Mouse (Mus musculus) limb, embryonic 12.5 days (tissue): ENCODE measurements around the gene Def6. TPM values are rescaled to one million over a fixed set of nuclear protein-coding genes. Genes with fewer than 3 reads are reported as not detected.
"Not testable (repeated sequence)": the region's sequence is repeated elsewhere in the genome, so short reads cannot be mapped to it uniquely, and the experiment has no call there.

Source experiments
- ATAC-seq: fragments of 200-750 bp; cut with Nextera tagmentation; 2 replicates; pipeline ENCODE4 v1.8.0; 2017; ENCODE audit warnings: low read depth, moderate TSS enrichment; ENCODE audit not compliant: insufficient number of reproducible peaks, insufficient read depth, low FRiP score, low TSS enrichment
- H3K27ac ChIP-seq: fragments of 300-500 bp; sonication (generic); 2 replicates; pipeline ENCODE4 v1.5.1; 2016; ENCODE audit warnings: mild to moderate bottlenecking, moderate library complexity
- H3K27me3 ChIP-seq: fragments of 300-500 bp; sonication (generic); 2 replicates; pipeline ENCODE4 v1.6.1; 2016; ENCODE audit warnings: mild to moderate bottlenecking, moderate library complexity
- H3K36me3 ChIP-seq: fragments of 300-500 bp; sonication (generic); 2 replicates; pipeline ENCODE4 v1.6.1; 2016; ENCODE audit warnings: mild to moderate bottlenecking, moderate library complexity
- H3K4me1 ChIP-seq: fragments of 300-500 bp; sonication (generic); replicated peaks from 2 replicates; pipeline ENCODE4 v1.6.1; 2016
- H3K4me2 ChIP-seq: fragments of 300-500 bp; sonication (generic); 2 replicates; pipeline ENCODE4 v1.6.1; 2016; ENCODE audit warnings: mild to moderate bottlenecking, moderate library complexity
- H3K4me3 ChIP-seq: fragments of 300-500 bp; sonication (generic); replicated peaks from 2 replicates; pipeline ENCODE4 v1.5.1; 2016; ENCODE audit warnings: mild to moderate bottlenecking
- H3K9ac ChIP-seq: fragments of 300-500 bp; sonication (generic); replicated peaks from 2 replicates; pipeline ENCODE4 v1.6.1; 2016; ENCODE audit warnings: mild to moderate bottlenecking, moderate library complexity
- H3K9me3 ChIP-seq: fragments of 300-500 bp; sonication (generic); 2 replicates; pipeline ENCODE4 v1.6.1; 2016; ENCODE audit warnings: mild to moderate bottlenecking, moderate library complexity
- WGBS: fragments of 180-500 bp; shearing (Covaris S2); methylation state at CpG from one replicate; pipeline ENCODE4 v1.1.7; 2016; 5-methylcytosine and 5-hydroxymethylcytosine counted together
- polyA plus RNA-seq: library from polyadenylated mRNA; unstranded; fragments of >200 nt; fragmentation: Nextera tagmentation; extraction: Ambion mirVana; gene quantifications from 2 replicates; pipeline ENCODE4 v1.2.1, GENCODE M21; 2016

Gene Def6
- polyA plus RNA-seq, 1 experiment from 2014 or later, result 12.8 TPM

GRCm38 (mm10) chr17:28209457-28210110 is 2.0 kb downstream of the Def6 start:
- H3K9me3 ChIP-seq, result no peaks in the 10 kb centered on the region
- H3K36me3 ChIP-seq, result peaks cover 9% of the 10 kb centered on the region; the same call in 1 of the 2 replicates
- H3K4me2 ChIP-seq, result no peak overlapping the region
- H3K9ac ChIP-seq, result no peak overlapping the region
- no peak overlapping the region for H3K4me3 ChIP-seq
- H3K4me1 ChIP-seq, result peaks cover 37% of the 10 kb centered on the region
- ATAC-seq, result no peak
- 81% methylated on average over 4 of the region's 4 CpGs for WGBS
- H3K27ac ChIP-seq, result no peak overlapping the region
- no peaks in the 10 kb centered on the region for H3K27me3 ChIP-seq

- Histone ChIP-seq H3K27me3 (no peaks in the 10 kb centered on the region), H3K9ac (0 out of 2 replicates have a peak overlapping the region, but pooled peaks have one; percentile 2), H3K4me3 (no peak overlapping the region), H3K4me1 (peaks cover 28% of the 10 kb centered on the region), H3K27ac (no peak overlapping the region), H3K36me3 (no peaks in the 10 kb centered on the region), H3K9me3 (no peaks in the 10 kb centered on the region), H3K4me2 (no peak overlapping the region)
- ATAC-seq, result no peak
- 66% methylated on average over 6 of the region's 6 CpGs for WGBS
Measured at GRCm38 (mm10) chr17:28211921-28212341, 4.4 kb downstream of the Def6 start.

- no peak for ATAC-seq
- H3K4me2 ChIP-seq, result no peak overlapping the region
- H3K36me3 ChIP-seq, result no peaks in the 10 kb centered on the region
- no peak overlapping the region for H3K27ac ChIP-seq
- 64% methylated on average over 9 of the region's 9 CpGs for WGBS
- peaks cover 26% of the 10 kb centered on the region for H3K4me1 ChIP-seq
- H3K9ac ChIP-seq, result 0 out of 2 replicates have a peak overlapping the region, but pooled peaks have one; percentile 2
- no peaks in the 10 kb centered on the region for H3K9me3 ChIP-seq
- no peaks in the 10 kb centered on the region for H3K27me3 ChIP-seq
- no peak overlapping the region for H3K4me3 ChIP-seq
Measured at GRCm38 (mm10) chr17:28212391-28212790, 4.8 kb downstream of the Def6 start.

DNA sequence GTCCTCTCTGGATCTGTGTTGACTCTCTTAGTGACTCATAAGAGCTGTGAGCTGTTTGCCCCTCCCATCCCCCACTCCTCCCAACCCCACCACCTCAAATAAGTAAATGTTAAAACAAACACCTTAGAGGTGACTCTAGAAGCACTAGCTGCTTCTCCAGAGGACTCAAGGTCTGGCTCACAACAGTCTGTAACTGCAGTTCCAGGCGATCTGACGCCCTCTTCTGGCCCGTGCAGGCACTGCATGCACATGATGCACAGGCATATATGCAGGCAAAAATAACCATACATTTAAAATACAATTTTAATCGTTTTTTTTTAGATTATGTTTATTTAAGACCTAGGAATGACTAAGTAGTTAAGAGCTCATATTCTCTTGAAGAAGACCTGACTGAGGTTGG is 5.7 kb downstream of the Def6 start:
- H3K9me3 ChIP-seq, result no peaks in the 10 kb centered on the region
- H3K4me2 ChIP-seq, result no peak overlapping the region
- ATAC-seq, result no peak
- peaks cover 25% of the 10 kb centered on the region for H3K4me1 ChIP-seq
- no peaks in the 10 kb centered on the region for H3K36me3 ChIP-seq
- WGBS, result 31% methylated on average over 4 of the region's 4 CpGs
- no peaks in the 10 kb centered on the region for H3K27me3 ChIP-seq
- H3K27ac ChIP-seq, result no peak overlapping the region
- no peak overlapping the region for H3K9ac ChIP-seq
- H3K4me3 ChIP-seq, result no peak overlapping the region

GRCm38 (mm10) chr17:28216791-28217190 is 9.2 kb downstream of the Def6 start:
- no peaks in the 10 kb centered on the region for H3K36me3 ChIP-seq
- H3K27me3 ChIP-seq, result no peaks in the 10 kb centered on the region
- no peaks in the 10 kb centered on the region for H3K9me3 ChIP-seq
- H3K9ac ChIP-seq, result no peak overlapping the region
- 86% methylated on average over 9 of the region's 9 CpGs for WGBS
- no peak overlapping the region for H3K27ac ChIP-seq
- no peak overlapping the region for H3K4me2 ChIP-seq
- H3K4me1 ChIP-seq, result peaks cover 22% of the 10 kb centered on the region
- no peak overlapping the region for H3K4me3 ChIP-seq
- ATAC-seq, result no peak

DNA sequence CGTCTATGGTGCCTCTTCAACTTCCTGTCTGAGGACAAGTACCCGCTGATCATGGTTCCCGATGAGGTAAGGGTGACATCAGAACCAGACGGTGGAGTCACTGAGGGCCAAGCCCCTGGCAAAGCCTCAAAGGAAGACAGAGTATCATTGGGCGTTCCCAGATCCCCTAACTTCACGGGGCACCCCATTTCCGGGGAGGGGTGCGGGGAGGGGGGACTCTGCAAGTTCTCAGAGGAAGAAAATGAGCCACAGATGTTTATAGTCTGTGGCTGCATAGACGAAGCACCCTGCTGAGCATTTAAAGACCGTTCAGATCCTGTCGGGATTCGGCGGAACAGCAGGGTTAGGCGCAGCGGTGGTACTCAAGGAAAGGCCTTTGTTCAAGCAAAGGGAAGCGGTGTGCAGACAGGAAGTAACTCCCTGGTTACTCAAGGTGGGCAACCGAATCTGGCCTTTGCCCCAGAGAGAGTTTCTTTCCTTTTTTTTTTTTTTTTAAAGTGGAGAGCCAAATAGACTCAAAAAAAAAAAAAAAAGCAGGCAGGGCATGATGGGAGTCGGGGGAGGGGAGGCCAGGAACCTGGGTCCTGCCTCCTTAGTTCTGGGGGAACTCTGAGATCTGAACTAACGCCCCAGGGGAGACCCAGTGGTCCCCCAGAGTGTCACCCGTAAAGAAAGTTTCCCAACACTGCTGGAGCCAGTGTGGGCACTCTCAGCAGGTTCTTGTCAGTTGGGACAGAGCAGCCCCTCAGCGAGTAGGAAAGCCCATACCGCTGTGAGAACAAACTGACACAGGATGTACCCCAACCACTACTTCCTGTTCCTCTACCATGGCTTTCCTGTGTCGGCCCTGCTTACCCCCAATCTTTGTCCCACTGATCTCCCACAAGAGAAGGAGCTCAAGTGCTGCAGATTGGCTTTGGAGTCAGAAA is 10.4 kb downstream of the Def6 start:
- H3K4me3 ChIP-seq, result peak overlapping the region; percentile 9; the same call in 1 of the 2 replicates
- peaks cover 17% of the 10 kb centered on the region for H3K4me1 ChIP-seq
- 15% methylated on average over 23 of the region's 23 CpGs for WGBS
- H3K27me3 ChIP-seq, result no peaks in the 10 kb centered on the region
- H3K9ac ChIP-seq, result peak overlapping the region; percentile 42; the same call in 1 of the 2 replicates
- ATAC-seq, result no peak
- H3K27ac ChIP-seq, result peak overlapping the region; percentile 77
- peak overlapping the region; percentile 38 for H3K4me2 ChIP-seq
- H3K9me3 ChIP-seq, result no peaks in the 10 kb centered on the region
- H3K36me3 ChIP-seq, result no peaks in the 10 kb centered on the region

- H3K36me3 ChIP-seq, H3K9me3 ChIP-seq, H3K4me2 ChIP-seq, H3K27me3 ChIP-seq, H3K27ac ChIP-seq, H3K9ac ChIP-seq, ATAC-seq, H3K4me3 ChIP-seq: not testable (repeated sequence)
- peaks cover 31% of the 10 kb centered on the region for H3K4me1 ChIP-seq
- 93% methylated on average over 10 of the region's 10 CpGs for WGBS
Measured at GRCm38 (mm10) chr17:28222463-28222862, 14.9 kb downstream of the Def6 start.

GRCm38 (mm10) chr17:28223561-28224391 is 16.2 kb downstream of the Def6 start:
- no peaks in the 10 kb centered on the region for H3K27me3 ChIP-seq
- peak overlapping the region; percentile 88 for H3K27ac ChIP-seq
- peak; percentile 70 for ATAC-seq
- H3K4me3 ChIP-seq, result peak overlapping the region; percentile 55
- H3K9me3 ChIP-seq, result no peaks in the 10 kb centered on the region
- peaks cover 10% of the 10 kb centered on the region for H3K36me3 ChIP-seq
- H3K4me2 ChIP-seq, result peak overlapping the region; percentile 95
- WGBS, result under 1% methylated on average over 46 of the region's 46 CpGs
- peak overlapping the region; percentile 81 for H3K9ac ChIP-seq
- peaks cover 21% of the 10 kb centered on the region for H3K4me1 ChIP-seq

GRCm38 (mm10) chr17:28224615-28225014 is 17.0 kb downstream of the Def6 start:
- H3K27me3 ChIP-seq, result no peaks in the 10 kb centered on the region
- peak overlapping the region; percentile 88; the same call in 1 of the 2 replicates for H3K27ac ChIP-seq
- no peaks in the 10 kb centered on the region for H3K9me3 ChIP-seq
- H3K4me1 ChIP-seq, result peaks cover 21% of the 10 kb centered on the region
- no peak for ATAC-seq
- H3K4me3 ChIP-seq, result no peak overlapping the region
- peaks cover 11% of the 10 kb centered on the region for H3K36me3 ChIP-seq
- H3K9ac ChIP-seq, result no peak overlapping the region
- no peak overlapping the region for H3K4me2 ChIP-seq
- WGBS, result 83% methylated on average over 10 of the region's 10 CpGs

GRCm38 (mm10) chr17:28226014-28226413 is 18.4 kb downstream of the Def6 start:
- peak; percentile 39; the same call in 1 of the 2 replicates for ATAC-seq
- 1% methylated on average over 21 of the region's 21 CpGs for WGBS
- H3K9ac ChIP-seq, result peak overlapping the region; percentile 54
- H3K27ac ChIP-seq, result peak overlapping the region; percentile 45; the same call in 1 of the 2 replicates
- H3K4me2 ChIP-seq, result peak overlapping the region; percentile 68
- peaks cover 21% of the 10 kb centered on the region for H3K4me1 ChIP-seq
- peak overlapping the region; percentile 37 for H3K4me3 ChIP-seq
- H3K9me3 ChIP-seq, result no peaks in the 10 kb centered on the region
- H3K27me3 ChIP-seq, result no peaks in the 10 kb centered on the region; the same call in 1 of the 2 replicates
- H3K36me3 ChIP-seq, result peaks cover 11% of the 10 kb centered on the region
